Mouse (Mus musculus) adrenal gland, adult 10 weeks (tissue): ENCODE results near the gene Svip. TPM values are rescaled to one million over a fixed set of nuclear protein-coding genes. Genes with fewer than 3 reads are reported as not detected.

ENCODE experiments used
- polyA plus RNA-seq: library from polyadenylated mRNA; stranded (reverse); fragments of 350-450 nt; fragmentation: Illumina TruSeq; extraction: RNeasy Lipid Tissue Mini Kit (QIAGEN cat#74804); gene quantifications from one replicate; pipeline ENCODE4 v1.2.3, GENCODE M21; 2014; ENCODE audit warnings: low read depth, low replicate concordance

Svip gene
- polyA plus RNA-seq = 82.3 TPM

GRCm38 (mm10) chr7:52005511-52006295 lies at the start of gene Svip:
Svip (minus strand) TSS chr7:52006018.

GRCm38 (mm10) chr7:52015628-52016027 lies 9.8 kb upstream of the Svip start, which contains the start of gene 1700015G11Rik:
1700015G11Rik (minus strand) TSS chr7:52015728.

Other genes starting within 250 kb of the Svip start
- 81.6 TPM for gene Gas2, start 144.0 kb downstream of the Svip start, polyA plus RNA-seq
- gene Fancf, start 143.8 kb downstream of the Svip start, polyA plus RNA-seq = 10.0 TPM
- gene 1700015G11Rik, start 9.7 kb upstream of the Svip start, polyA plus RNA-seq = not detected